16 mouse cellular contexts compared by ENCODE assay signal in genomic region chr7:78885404-78885803, GRCm38 (mm10). TPM values are rescaled to one million over a fixed set of nuclear protein-coding genes. Genes with fewer than 3 reads are reported as not detected.
DNase-seq lines count a peak whose midpoint lies in the region; ATAC-seq lines count a peak whose summit lies in the region.
"Had no signal": no experiment of that assay in that cellular context is flagged by ENCODE, and none has a peak within 500 bp of the region (broad histone marks: within the 10 kb centered on the region; RNA-seq: fewer than 3 reads in every experiment).

No protein-coding gene starts in this region.

- 0 out of 2 replicates have a peak, but pooled peaks cover 7% of the 10 kb centered on the region for H3K27me3 ChIP-seq in neural tube, embryonic 12.5 days (replicated peaks)
- no peaks in the 10 kb centered on the region for H3K27me3 ChIP-seq in forebrain, embryonic 16.5 days (replicated peaks; ENCODE audit: control insufficient read depth, insufficient read depth, low read length)
- H3K27me3 ChIP-seq in midbrain, embryonic 13.5 days, result peaks cover 9% of the 10 kb centered on the region; the same call in 1 of the 2 replicates

- peak overlapping the region; percentile 50 for H3K4me2 ChIP-seq in neural tube, embryonic 12.5 days (replicated peaks)
- H3K4me2 ChIP-seq in forebrain, embryonic 16.5 days (ENCODE audit: low read length), result peak overlapping the region; percentile 44
- peak overlapping the region; percentile 77 for H3K4me2 ChIP-seq in midbrain, embryonic 13.5 days (replicated peaks)
- H3K4me2 ChIP-seq: embryonic facial prominence, embryonic 13.5 days; limb, embryonic 12.5 days had no signal

- H3K4me3 ChIP-seq in neural tube, embryonic 12.5 days, result no peak overlapping the region
- peak overlapping the region; percentile 17 for H3K4me3 ChIP-seq in forebrain, embryonic 16.5 days (replicated peaks; ENCODE audit: low read length)
- H3K4me3 ChIP-seq in midbrain, embryonic 13.5 days (replicated peaks), result peak overlapping the region; percentile 73
- H3K4me3 ChIP-seq: embryonic facial prominence, embryonic 13.5 days; heart, adult 2 months; limb, embryonic 12.5 days had no signal

- DNase-seq in neural tube, embryonic 10.5 days (ENCODE audit: extremely low spot score, low spot score), result no peak
- no peak for DNase-seq in gastrocnemius, adult 18-20 months (ENCODE audit: low spot score)
- DNase-seq in kidney, adult 18-20 months, result no peak
- no peak for DNase-seq in heart, postnatal 14 days
- DNase-seq in heart, postnatal 4 days, result no peak
- DNase-seq: cerebellum, postnatal 36 days; heart, adult 2 months; kidney, postnatal 10 days; layer of hippocampus, postnatal 36 days; lung, postnatal 36 days; thymus, adult 2 months had no signal

- intact Hi-C loops in heart, postnatal 14 days (cut with DNase I), result no loop called here

- no peak overlapping the region for H3K27ac ChIP-seq in neural tube, embryonic 12.5 days
- peak overlapping the region; percentile 51; the same call in 1 of the 2 replicates for H3K27ac ChIP-seq in forebrain, embryonic 16.5 days (ENCODE audit: low read length)
- H3K27ac ChIP-seq in midbrain, embryonic 13.5 days, result peak overlapping the region; percentile 87
- H3K27ac ChIP-seq: embryonic facial prominence, embryonic 13.5 days; heart, adult 2 months; limb, embryonic 12.5 days had no signal

- no peaks in the 10 kb centered on the region for H3K36me3 ChIP-seq in neural tube, embryonic 12.5 days
- H3K36me3 ChIP-seq in forebrain, embryonic 16.5 days (ENCODE audit: control insufficient read depth, insufficient read depth), result 0 out of 2 replicates have a peak, but pooled peaks cover 2% of the 10 kb centered on the region
- peaks cover 2% of the 10 kb centered on the region; the same call in 1 of the 2 replicates for H3K36me3 ChIP-seq in midbrain, embryonic 13.5 days
- H3K36me3 ChIP-seq: embryonic facial prominence, embryonic 13.5 days; limb, embryonic 12.5 days had no signal

- no peak for ATAC-seq in neural tube, embryonic 12.5 days (ENCODE audit: low FRiP score, low read depth)
- no peak for ATAC-seq in forebrain, embryonic 16.5 days
- ATAC-seq in midbrain, embryonic 13.5 days, result no peak

- H3K9ac ChIP-seq in neural tube, embryonic 12.5 days, result 0 out of 2 replicates have a peak overlapping the region, but pooled peaks have one; percentile 27
- H3K9ac ChIP-seq in forebrain, embryonic 16.5 days (replicated peaks; ENCODE audit: low read depth, low read length), result 0 out of 2 replicates have a peak overlapping the region, but pooled peaks have one; percentile 8
- peak overlapping the region; percentile 42 for H3K9ac ChIP-seq in midbrain, embryonic 13.5 days (replicated peaks)
- H3K9ac ChIP-seq: embryonic facial prominence, embryonic 13.5 days; limb, embryonic 12.5 days had no signal

- WGBS in neural tube, embryonic 12.5 days, result 75% methylated on average over 5 of the region's 5 CpGs
- 75% methylated on average over 5 of the region's 5 CpGs for WGBS in forebrain, embryonic 16.5 days
- 66% methylated on average over 5 of the region's 5 CpGs for WGBS in midbrain, embryonic 13.5 days

- peaks cover 63% of the 10 kb centered on the region for H3K4me1 ChIP-seq in neural tube, embryonic 12.5 days
- peaks cover 55% of the 10 kb centered on the region for H3K4me1 ChIP-seq in forebrain, embryonic 16.5 days (replicated peaks; ENCODE audit: control insufficient read depth, insufficient read depth, low read length)
- peaks cover 67% of the 10 kb centered on the region for H3K4me1 ChIP-seq in midbrain, embryonic 13.5 days (replicated peaks)

- no peaks in the 10 kb centered on the region for H3K9me3 ChIP-seq in neural tube, embryonic 12.5 days
- no peaks in the 10 kb centered on the region for H3K9me3 ChIP-seq in forebrain, embryonic 16.5 days (ENCODE audit: control insufficient read depth, low read length)
- no peaks in the 10 kb centered on the region for H3K9me3 ChIP-seq in midbrain, embryonic 13.5 days
- H3K9me3 ChIP-seq: embryonic facial prominence, embryonic 13.5 days; limb, embryonic 12.5 days had no signal

RNA-seq across cellular contexts. Expression of gene Aen, which starts 10.2 kb away (rescaled TPM):
- polyA plus RNA-seq in neural tube, embryonic 12.5 days (2016; fragmentation: Nextera tagmentation; extraction: Ambion mirVana), result 47.6 and 48.0 TPM in 2 replicates
- 60.1 and 65.6 TPM in 2 replicates for polyA plus RNA-seq in forebrain, embryonic 16.5 days (2015; fragmentation: Nextera tagmentation; extraction: Ambion mirVana)
- 47.0 and 49.9 TPM in 2 replicates for polyA plus RNA-seq in midbrain, embryonic 13.5 days (2015; fragmentation: Nextera tagmentation; extraction: Ambion mirVana)
- total RNA-seq in gastrocnemius, adult 18-20 months (2021), result 10 to 100 TPM; 51.1 to 52.9 TPM
- 10 to 100 TPM; 25.8 to 29.4 TPM for total RNA-seq in heart, postnatal 14 days (2021)
- 10 to 100 TPM; 33.4 to 33.7 TPM for total RNA-seq in heart, postnatal 4 days (2021)

RNA-seq across cellular contexts. Expression of gene Isg20, which starts 27.8 kb away (rescaled TPM):
- 0.38 and 0.41 TPM in 2 replicates for polyA plus RNA-seq in neural tube, embryonic 12.5 days (2016; fragmentation: Nextera tagmentation; extraction: Ambion mirVana)
- polyA plus RNA-seq in forebrain, embryonic 16.5 days (2015; fragmentation: Nextera tagmentation; extraction: Ambion mirVana), result 2.0 TPM in 2 replicates
- 0.21 and 0.40 TPM in 2 replicates for polyA plus RNA-seq in midbrain, embryonic 13.5 days (2015; fragmentation: Nextera tagmentation; extraction: Ambion mirVana)
- total RNA-seq in gastrocnemius, adult 18-20 months (2021), result 1 to 10 TPM; 1.3 to 1.9 TPM
- total RNA-seq in heart, postnatal 14 days (2021), result 10 to 100 TPM; 21.5 to 23.6 TPM
- total RNA-seq in heart, postnatal 4 days (2021), result 1 to 10 TPM; 3.1 to 6.4 TPM

RNA-seq across cellular contexts. Expression of gene Det1, which starts 38.3 kb away (rescaled TPM):
- 19.7 TPM in 2 replicates for polyA plus RNA-seq in neural tube, embryonic 12.5 days (2016; fragmentation: Nextera tagmentation; extraction: Ambion mirVana)
- polyA plus RNA-seq in forebrain, embryonic 16.5 days (2015; fragmentation: Nextera tagmentation; extraction: Ambion mirVana), result 16.3 and 17.5 TPM in 2 replicates
- polyA plus RNA-seq in midbrain, embryonic 13.5 days (2015; fragmentation: Nextera tagmentation; extraction: Ambion mirVana), result 17.7 and 18.1 TPM in 2 replicates
- 10 to 100 TPM; 21.9 to 22.3 TPM for total RNA-seq in gastrocnemius, adult 18-20 months (2021)
- 1 to 10 TPM; 8.6 to 9.9 TPM for total RNA-seq in heart, postnatal 14 days (2021)
- 1 to 10 TPM; 6.1 to 8.6 TPM for total RNA-seq in heart, postnatal 4 days (2021)
